Mouse (Mus musculus) neural tube, postnatal 0 days (tissue): ENCODE data around the gene Ccdc34. TPM values are rescaled to one million over a fixed set of nuclear protein-coding genes. Genes with fewer than 3 reads are reported as not detected.

ENCODE experiments used
- polyA plus RNA-seq: library from polyadenylated mRNA; unstranded; fragments of >200 nt; fragmentation: Nextera tagmentation; extraction: Ambion mirVana; gene quantifications from 2 replicates; pipeline ENCODE4 v1.2.1, GENCODE M21; 2015

Gene Ccdc34
- polyA plus RNA-seq, result 24.2 and 24.3 TPM in 2 replicates

GRCm38 (mm10) chr2:110017616-110018505 is at the start of gene Ccdc34:
Gene Ccdc34, plus strand, starts transcription at chr2:110017817.

Other genes with a start within 250 kb of the Ccdc34 start
- 126 and 130 TPM in 2 replicates for gene Lin7c, start 127.0 kb upstream of the Ccdc34 start, polyA plus RNA-seq
- gene Lgr4, start 100.2 kb upstream of the Ccdc34 start, polyA plus RNA-seq, result 9.3 and 9.6 TPM in 2 replicates